Mouse (Mus musculus) left cerebral cortex, adult 2 months (tissue): Measurements from ENCODE around the gene Hace1. TPM values are rescaled to one million over a fixed set of nuclear protein-coding genes. Genes with fewer than 3 reads are reported as not detected.

Experiments
- DNase-seq, 2 experiments: peaks; one replicate each; pipeline ENCODE4 v3.0.0; 2021 to 2022; ENCODE audit warnings: low spot score in 2 of 2, mixed read lengths in 1 of 2; ENCODE audit errors: extremely low spot score in 1 of 2
- H3K27ac ChIP-seq: fragments of 200-600 bp; 2 replicates; pipeline ENCODE4 v1.8.1; 2022
- H3K4me3 ChIP-seq: fragments of 200-600 bp; 2 replicates; pipeline ENCODE4 v1.8.1; 2022
- CTCF ChIP-seq: fragments of 200-600 bp; IDR thresholded peaks from 2 replicates; pipeline ENCODE4 v1.8.1; 2022; ENCODE audit warnings: antibody characterized with exemption, mild to moderate bottlenecking, moderate library complexity
- intact Hi-C: fragments of 180-260 bp; cut with DNase I; formaldehyde crosslinking; loops from one replicate; pipeline ENCODE4 v1.15.1; 2025
- total RNA-seq, 2 experiments: library from RNA; stranded (reverse); gene quantifications; 2 replicates each; pipeline ENCODE4 v1.2.3; 2021

Gene Hace1
- total RNA-seq, 2 experiments from 2014 or later, result 50.7 to 54.6 TPM

DNA sequence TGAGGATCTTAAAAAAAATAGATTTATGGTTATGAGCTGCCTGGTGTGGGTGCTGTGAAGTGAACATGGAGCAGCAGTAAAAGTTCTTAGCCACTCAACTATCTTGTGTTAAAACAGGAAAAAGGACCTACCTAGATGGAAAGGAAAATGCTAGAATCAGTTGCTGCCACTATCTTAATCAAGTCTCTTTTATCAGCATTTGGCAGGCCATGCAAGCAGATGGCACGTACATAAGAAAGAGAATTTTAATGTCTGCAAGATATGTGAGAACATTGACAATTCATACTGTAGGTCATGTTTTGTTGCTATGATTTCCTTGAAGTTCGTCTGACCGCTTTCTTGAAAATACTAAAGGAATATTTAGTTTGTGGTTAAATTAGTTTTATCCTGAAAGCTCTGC lies 54.4 kb downstream of the Hace1 start:
- Histone ChIP-seq H3K27ac (no peak overlapping the region), H3K4me3 (no peak overlapping the region)
- no peak for TF ChIP-seq CTCF
- intact Hi-C loops, result no loop called here
- no peak for DNase-seq

DNA sequence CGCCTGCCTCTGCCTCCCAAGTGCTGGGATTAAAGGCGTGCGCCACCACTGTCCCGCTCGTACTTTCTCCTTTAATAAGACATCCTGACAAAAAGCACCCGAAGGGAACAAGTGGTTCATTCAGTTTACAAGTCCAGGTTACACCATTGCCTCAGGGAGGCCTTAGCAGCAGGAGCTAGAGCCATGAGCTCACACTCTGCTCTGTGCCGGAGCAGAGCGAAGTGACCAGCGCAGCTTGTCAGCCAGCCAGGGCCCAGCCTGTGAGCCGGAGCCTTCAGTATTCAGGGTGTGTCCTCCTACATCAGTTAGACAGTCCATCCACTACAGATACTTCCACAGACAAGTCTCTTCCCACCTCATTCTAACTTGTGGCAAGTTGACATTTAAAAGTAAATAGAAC lies 55.0 kb downstream of the Hace1 start:
- intact Hi-C loops, result no loop called here
- TF ChIP-seq CTCF, result no peak
- DNase-seq, result no peak
- no peak overlapping the region for H3K27ac ChIP-seq
- no peak overlapping the region for H3K4me3 ChIP-seq

DNA sequence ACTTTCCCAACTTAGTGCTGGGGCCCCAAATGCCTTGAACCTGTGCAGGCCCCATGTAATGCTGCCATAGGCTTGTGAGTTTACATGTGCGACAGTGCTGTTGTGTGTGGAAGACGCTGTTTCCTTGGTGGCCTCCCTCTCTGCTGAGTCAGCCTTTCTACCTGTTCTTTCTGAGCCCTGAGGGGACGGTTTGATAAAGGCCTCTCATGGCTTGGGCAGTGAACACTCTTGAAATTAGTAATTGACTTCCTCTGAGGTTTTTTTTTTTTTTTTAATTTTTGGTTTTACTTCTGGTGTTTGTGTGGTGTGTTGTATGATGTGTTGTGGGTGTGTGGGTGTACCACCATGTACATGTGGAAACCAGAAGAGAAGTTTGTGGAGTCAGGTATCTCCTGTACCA lies 57.6 kb downstream of the Hace1 start:
- H3K27ac ChIP-seq, result no peak overlapping the region
- DNase-seq, result no peak
- no peak overlapping the region for H3K4me3 ChIP-seq
- no peak for TF ChIP-seq CTCF
- intact Hi-C loops, result no loop called here

DNA sequence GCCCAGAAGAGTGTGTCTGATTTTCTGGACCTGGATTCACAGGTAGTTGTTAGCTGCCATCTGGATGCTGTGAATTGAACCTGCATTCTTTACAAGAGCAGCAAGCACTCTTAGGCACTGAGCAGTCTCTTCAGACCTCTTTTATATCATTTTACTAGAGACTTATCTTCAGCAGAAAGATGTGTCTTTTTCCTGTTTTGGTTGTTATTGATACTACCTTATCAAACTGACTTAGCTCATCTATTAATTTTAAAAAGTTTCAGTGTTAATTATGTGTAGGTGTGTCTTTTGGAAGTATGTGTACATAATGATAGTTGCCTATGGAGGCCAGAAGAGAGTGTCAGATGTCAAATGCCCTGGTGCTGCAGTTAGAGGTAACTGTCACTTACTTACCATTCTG lies 62.1 kb downstream of the Hace1 start:
- no peak overlapping the region for H3K27ac ChIP-seq
- no peak overlapping the region for H3K4me3 ChIP-seq
- TF ChIP-seq CTCF, result no peak
- intact Hi-C loops, result no loop called here
- no peak for DNase-seq

DNA sequence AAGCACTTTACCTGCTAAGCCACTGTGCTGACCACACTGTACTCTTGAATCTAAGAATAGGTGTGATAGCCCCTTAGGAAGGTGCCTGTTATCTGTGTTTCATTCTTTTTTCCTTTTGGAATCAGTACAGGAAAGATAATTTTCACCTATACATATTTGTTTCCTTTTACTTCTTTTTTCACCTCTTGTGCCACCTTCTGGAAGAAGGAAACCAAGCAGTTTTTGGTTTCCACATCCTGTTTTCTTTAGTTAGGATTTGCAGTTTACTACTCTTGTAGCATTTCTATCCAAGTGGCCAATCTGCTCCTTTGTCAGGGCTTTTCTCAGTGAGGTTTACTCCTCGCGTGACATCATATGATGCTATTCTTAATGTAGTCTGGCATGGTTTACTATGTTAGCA lies 76.4 kb downstream of the Hace1 start:
- Histone ChIP-seq H3K27ac (no peak overlapping the region), H3K4me3 (no peak overlapping the region)
- peak; percentile 39 for TF ChIP-seq CTCF
- intact Hi-C loops, result loop anchor here (10.0 kb wide), 1 partner anchor 269 kb away; no protein-coding TSS in a partner anchor
- DNase-seq, result no peak

DNA sequence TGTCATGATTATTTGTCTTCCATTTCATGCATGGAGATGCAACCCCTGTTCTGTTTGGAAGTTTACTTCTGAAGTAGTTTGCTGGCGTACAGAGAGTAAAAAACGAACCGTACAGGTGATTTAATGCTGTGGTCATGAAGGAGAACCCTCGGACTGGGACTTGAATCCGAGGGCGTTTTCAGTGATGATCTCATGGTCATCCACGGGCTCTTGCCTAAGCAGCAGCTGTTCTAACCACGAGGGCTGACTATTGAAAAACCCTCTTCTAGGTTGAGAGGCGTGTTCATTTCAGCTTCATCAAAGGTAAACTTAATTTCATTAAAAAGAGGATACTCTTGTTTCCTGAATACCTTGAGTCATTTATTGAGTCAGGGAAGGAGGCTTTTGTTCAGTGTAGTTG lies 84.4 kb downstream of the Hace1 start:
- TF ChIP-seq CTCF, result no peak
- Histone ChIP-seq H3K27ac (no peak overlapping the region), H3K4me3 (no peak overlapping the region)
- DNase-seq, result no peak
- intact Hi-C loops, result no loop called here

DNA sequence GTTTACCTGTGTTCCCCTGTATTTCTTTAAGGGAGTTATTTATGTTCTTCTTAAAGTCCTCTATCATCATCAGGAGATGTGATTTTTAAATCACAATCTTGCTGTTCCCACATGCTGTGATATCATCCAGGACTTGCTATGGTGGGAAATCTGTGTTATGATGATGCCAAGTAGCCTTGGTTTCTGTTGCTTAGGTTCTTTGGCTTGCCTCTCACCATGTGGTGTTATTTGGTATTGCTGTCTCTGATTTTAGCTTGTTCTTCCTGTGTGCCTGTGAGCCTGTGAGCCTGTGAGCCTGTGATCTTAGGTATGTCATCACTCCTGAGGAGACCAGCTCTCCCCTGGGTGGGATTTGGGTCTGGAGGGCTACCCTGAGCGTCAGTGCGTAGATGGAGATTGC lies 90.6 kb downstream of the Hace1 start:
- DNase-seq, result no peak
- intact Hi-C loops, result no loop called here
- Histone ChIP-seq H3K27ac (no peak overlapping the region), H3K4me3 (no peak overlapping the region)
- TF ChIP-seq CTCF, result no peak; the same call in 1 of the 2 replicates

DNA sequence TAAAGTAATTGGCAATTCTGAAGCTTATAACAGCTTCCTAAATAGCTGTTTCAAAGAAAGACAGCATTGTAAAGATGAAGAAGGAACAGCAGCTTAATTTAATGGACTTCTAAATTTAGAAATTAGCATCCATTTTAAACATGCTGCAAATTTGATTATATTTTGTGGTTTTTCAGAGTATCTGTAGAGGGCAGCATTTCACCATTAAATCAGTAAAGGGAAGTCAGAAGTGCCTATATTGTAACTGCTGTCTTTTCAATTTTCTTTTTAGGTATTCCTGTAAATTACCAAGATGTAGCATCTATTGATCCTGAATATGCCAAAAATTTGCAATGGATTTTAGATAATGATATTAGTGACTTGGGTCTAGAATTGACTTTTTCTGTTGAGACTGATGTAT lies 99.2 kb downstream of the Hace1 start:
- H3K4me3 ChIP-seq, result no peak overlapping the region
- intact Hi-C loops, result loop anchor here (2.0 to 10.0 kb wide), 2 partner anchors 124 to 338 kb away; no protein-coding TSS in a partner anchor
- TF ChIP-seq CTCF, result peak; percentile 70
- no peak overlapping the region for H3K27ac ChIP-seq
- no peak for DNase-seq

DNA sequence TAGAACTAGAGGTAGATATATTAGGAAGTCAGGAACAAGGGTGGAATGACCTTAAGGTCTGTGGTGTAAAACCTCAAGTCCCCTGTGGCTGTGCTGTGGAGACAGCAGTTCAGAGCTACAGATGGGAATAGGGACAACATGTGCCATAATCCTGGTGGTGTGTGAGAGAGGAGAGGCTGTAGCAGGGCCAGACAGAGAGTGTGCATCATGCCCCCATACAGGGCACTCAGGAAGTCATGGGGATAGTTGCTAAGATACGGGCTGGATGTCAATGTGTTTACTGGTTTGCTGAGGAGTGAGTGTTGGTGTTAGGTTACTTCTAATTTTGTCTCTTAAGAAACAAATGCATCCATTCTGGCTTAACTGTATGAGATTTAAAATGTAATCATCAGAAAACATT lies 108.6 kb downstream of the Hace1 start:
- intact Hi-C loops, result no loop called here
- Histone ChIP-seq H3K27ac (no peak overlapping the region), H3K4me3 (no peak overlapping the region)
- DNase-seq, result no peak
- TF ChIP-seq CTCF, result no peak

DNA sequence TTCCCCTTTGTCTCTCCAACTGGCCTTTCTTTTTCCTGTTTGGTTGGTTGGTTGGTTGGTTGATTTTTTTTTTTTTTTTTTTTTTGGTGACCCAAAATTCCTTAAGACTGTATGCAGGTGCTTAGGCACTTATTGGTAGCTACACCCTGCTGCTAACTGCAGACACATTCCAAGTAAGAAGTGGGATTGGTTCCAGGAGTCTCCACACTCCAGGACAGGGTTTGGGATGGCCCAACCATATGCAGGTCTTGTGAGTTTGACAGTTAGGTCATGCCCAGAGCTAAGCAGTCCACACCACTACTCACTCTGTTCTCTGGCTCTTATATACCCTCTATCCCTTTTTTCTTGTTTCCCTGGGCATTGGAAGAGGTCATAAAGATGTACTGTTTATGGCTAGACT lies 117.3 kb downstream of the Hace1 start:
- Histone ChIP-seq H3K4me3 (no peak overlapping the region), H3K27ac (no peak overlapping the region)
- no peak for DNase-seq
- no peak for TF ChIP-seq CTCF
- intact Hi-C loops, result no loop called here

DNA sequence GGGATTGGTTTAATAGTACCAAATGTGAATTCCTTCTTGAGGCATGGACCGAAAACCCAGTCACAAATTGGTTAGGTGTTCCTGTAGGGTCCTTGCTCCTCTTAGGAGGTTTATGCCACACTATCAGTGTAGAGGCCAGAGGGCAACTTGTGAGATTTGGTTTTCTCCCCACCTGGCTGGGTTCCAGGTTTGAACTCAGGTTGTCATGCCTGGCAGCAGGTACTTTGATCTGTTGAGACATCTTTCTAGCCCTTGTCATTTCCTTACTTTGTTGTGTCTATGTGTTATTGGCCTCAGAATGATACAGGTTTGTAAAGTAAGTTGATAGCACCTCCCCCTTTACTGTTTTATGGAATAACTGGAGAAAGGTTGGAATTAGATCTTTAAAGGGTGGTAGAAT lies 117.9 kb downstream of the Hace1 start:
- TF ChIP-seq CTCF, result no peak
- Histone ChIP-seq H3K4me3 (no peak overlapping the region), H3K27ac (no peak overlapping the region)
- intact Hi-C loops, result no loop called here
- no peak for DNase-seq

DNA sequence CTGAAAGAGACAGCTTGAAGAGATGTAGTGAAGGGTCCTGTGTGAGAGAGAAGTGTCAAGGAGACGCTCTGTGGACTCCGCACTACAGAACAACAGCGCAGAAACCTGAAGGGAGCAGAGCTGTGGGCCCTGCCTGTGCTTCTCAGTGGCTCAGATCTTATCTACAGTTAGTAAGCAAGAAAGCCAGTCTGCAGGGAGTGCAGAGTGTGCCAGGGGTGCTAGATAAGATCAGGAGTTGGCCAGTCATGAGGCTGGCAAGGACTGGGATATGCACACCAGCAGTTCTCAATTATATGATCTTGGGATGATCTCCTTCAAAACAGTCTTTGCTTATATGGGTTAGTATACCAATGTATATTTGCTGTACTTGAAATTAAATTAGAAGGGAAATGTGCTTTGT lies 121.3 kb downstream of the Hace1 start:
- no peak overlapping the region for H3K27ac ChIP-seq
- DNase-seq, result no peak
- no peak for TF ChIP-seq CTCF
- intact Hi-C loops, result no loop called here
- H3K4me3 ChIP-seq, result no peak overlapping the region

DNA sequence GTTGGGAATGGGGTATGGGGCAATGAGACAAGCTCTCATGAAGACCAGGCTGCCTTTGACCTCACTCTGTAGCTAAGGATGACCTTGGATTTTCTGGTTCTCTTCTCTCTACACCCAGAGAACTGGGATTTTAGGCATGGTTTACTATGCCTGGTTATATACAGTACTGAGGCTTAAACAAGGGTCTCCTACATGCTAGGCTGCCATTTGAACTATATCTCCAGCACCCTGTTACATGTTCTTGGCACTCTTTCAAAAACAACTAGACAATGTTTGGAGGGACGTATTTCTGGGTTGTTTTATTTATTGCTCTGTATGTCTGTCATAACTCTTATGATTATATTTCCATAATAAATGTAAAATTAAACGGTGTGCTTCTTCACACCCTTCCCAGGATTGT lies 129.2 kb downstream of the Hace1 start:
- intact Hi-C loops, result no loop called here

DNA sequence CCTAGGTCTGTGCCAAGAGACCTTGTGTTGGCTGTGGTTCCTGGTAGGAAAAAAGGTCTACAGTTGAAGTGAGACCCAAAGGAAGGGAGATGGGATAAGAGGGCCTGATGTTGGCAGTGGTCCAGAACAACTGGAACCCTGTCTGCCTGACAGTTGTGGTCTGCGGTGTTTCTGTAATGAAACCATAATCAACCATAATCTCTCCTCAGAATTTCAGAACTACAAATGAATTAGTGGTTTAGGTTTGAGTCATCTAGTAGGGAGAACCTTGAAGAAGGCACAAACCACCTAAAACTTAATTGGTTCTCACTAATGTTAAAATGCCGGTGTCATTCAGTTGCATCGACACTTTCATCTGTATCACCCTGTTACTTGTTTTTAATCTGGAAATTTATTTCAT lies 133.2 kb downstream of the Hace1 start:
- intact Hi-C loops, result no loop called here
- no peak overlapping the region for H3K4me3 ChIP-seq
- no peak for TF ChIP-seq CTCF
- no peak for DNase-seq
- H3K27ac ChIP-seq, result no peak overlapping the region

More for the DNA sequence above, 129.2 kb downstream of the Hace1 start:
- no peak overlapping the region for H3K4me3 ChIP-seq
- TF ChIP-seq CTCF, result no peak
- H3K27ac ChIP-seq, result no peak overlapping the region
- DNase-seq, result no peak
